Mouse (Mus musculus) limb, embryonic 14.5 days (tissue): Measurements from ENCODE around the gene Cryaa. TPM values are rescaled to one million over a fixed set of nuclear protein-coding genes. Genes with fewer than 3 reads are reported as not detected.
"Not testable (repeated sequence)": the region's sequence is repeated elsewhere in the genome, so short reads cannot be mapped to it uniquely, and the experiment has no call there.

ENCODE experiments used
- ATAC-seq: fragments of 200-750 bp; cut with Nextera tagmentation; 2 replicates; pipeline ENCODE4 v1.8.0; 2017; ENCODE audit warnings: low read depth, moderate number of reproducible peaks, moderate TSS enrichment; ENCODE audit not compliant: low FRiP score
- DNase-seq: peaks from one replicate; pipeline ENCODE4 v3.0.0-alpha.2; 2015; ENCODE audit warnings: low spot score
- H3K27ac ChIP-seq: fragments of 300-500 bp; sonication (generic); replicated peaks from 2 replicates; pipeline ENCODE4 v1.5.1; 2014; ENCODE audit warnings: low read depth, mild to moderate bottlenecking, low read length, moderate library complexity, mixed read lengths
- H3K27me3 ChIP-seq: fragments of 300-500 bp; sonication (generic); 2 replicates; pipeline ENCODE4 v1.6.1; 2014; ENCODE audit warnings: low read length, mixed read lengths; ENCODE audit not compliant: control insufficient read depth, insufficient read depth
- H3K36me3 ChIP-seq: fragments of 300-500 bp; sonication (generic); 2 replicates; pipeline ENCODE4 v1.6.1; 2014; ENCODE audit warnings: mild to moderate bottlenecking, low read length, moderate library complexity, mixed read lengths; ENCODE audit not compliant: control insufficient read depth, insufficient read depth
- H3K4me1 ChIP-seq: fragments of 300-500 bp; sonication (generic); 2 replicates; pipeline ENCODE4 v1.6.1; 2014; ENCODE audit warnings: antibody characterized with exemption, low read length, mixed read lengths; ENCODE audit not compliant: control insufficient read depth, insufficient read depth
- H3K4me2 ChIP-seq: fragments of 300-500 bp; sonication (generic); replicated peaks from 2 replicates; pipeline ENCODE4 v1.6.1; 2014; ENCODE audit warnings: low read depth, mild to moderate bottlenecking, low read length, moderate library complexity; ENCODE audit not compliant: severe bottlenecking
- H3K4me3 ChIP-seq: fragments of 300-500 bp; sonication (generic); replicated peaks from 2 replicates; pipeline ENCODE4 v1.5.1; 2014; ENCODE audit warnings: low read length
- H3K9ac ChIP-seq: fragments of 300-500 bp; sonication (generic); 2 replicates; pipeline ENCODE4 v1.6.1; 2014; ENCODE audit warnings: mild to moderate bottlenecking, low read depth, low read length, moderate library complexity; ENCODE audit not compliant: severe bottlenecking
- H3K9me3 ChIP-seq: fragments of 300-500 bp; sonication (generic); 2 replicates; pipeline ENCODE4 v1.6.1; 2016; ENCODE audit warnings: low read length; ENCODE audit not compliant: control insufficient read depth
- POLR2A ChIP-seq: fragments of 200-500 bp; IDR thresholded peaks from 2 replicates; pipeline ENCODE4 v1.8.0; 2012; ENCODE audit warnings: inconsistent platforms, mild to moderate bottlenecking, moderate library complexity, borderline replicate concordance; ENCODE audit not compliant: insufficient read depth, insufficient read length; ENCODE audit errors: extremely low read depth
- WGBS: fragments of 180-500 bp; shearing (Covaris S2); extraction: QIAGEN DNeasy Blood & Tissue Kit; methylation state at CpG from one replicate; pipeline ENCODE4 v1.1.7; 2014; 5-methylcytosine and 5-hydroxymethylcytosine counted together
- polyA plus RNA-seq, 2 experiments: library from polyadenylated mRNA; depleted of rRNA in 1 of 2; stranded (reverse) in 1 of 2; unstranded in 1 of 2; fragments of >200 nt; fragmentation: Nextera tagmentation in 1 of 2; extraction: Ambion mirVana in 1 of 2; gene quantifications; 2 replicates each; pipeline versions ENCODE4 v1.2.1 to v1.2.3; 2012 to 2014

Cryaa gene
- polyA plus RNA-seq, 2 experiments, result 0.05 to 0.26 TPM

DNA sequence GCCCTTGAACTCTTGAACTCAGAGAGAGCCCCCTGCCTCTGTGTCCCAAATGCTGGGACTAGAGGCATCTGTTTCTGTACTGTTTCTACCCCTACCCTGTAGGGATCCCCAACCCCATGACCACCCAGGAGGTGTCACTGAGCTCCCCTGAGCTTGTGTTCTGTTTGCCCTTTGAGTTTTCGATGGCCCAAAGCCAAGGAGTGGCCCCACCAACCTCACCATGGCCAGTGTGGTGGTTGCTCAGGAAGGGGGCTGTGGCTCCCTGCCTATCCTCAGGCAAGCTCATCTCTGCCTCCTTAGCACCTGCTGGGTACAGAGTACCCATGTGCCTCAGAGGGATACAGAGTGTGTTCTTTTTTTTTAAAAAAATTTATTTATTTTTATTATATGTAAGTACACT, 17.3 kb downstream of the Cryaa start:
- DNase-seq (no peak), ATAC-seq (no peak)
- H3K27ac ChIP-seq, result no peak overlapping the region
- no peak overlapping the region for H3K9ac ChIP-seq
- no peak overlapping the region for H3K4me3 ChIP-seq
- no peaks in the 10 kb centered on the region for H3K36me3 ChIP-seq
- H3K4me1 ChIP-seq, result peaks cover 8% of the 10 kb centered on the region
- WGBS, result 76% methylated on average over 1 of the region's 1 CpGs
- TF ChIP-seq POLR2A, result no peak
- no peak overlapping the region for H3K4me2 ChIP-seq
- no peaks in the 10 kb centered on the region for H3K27me3 ChIP-seq
- H3K9me3 ChIP-seq, result no peaks in the 10 kb centered on the region

DNA sequence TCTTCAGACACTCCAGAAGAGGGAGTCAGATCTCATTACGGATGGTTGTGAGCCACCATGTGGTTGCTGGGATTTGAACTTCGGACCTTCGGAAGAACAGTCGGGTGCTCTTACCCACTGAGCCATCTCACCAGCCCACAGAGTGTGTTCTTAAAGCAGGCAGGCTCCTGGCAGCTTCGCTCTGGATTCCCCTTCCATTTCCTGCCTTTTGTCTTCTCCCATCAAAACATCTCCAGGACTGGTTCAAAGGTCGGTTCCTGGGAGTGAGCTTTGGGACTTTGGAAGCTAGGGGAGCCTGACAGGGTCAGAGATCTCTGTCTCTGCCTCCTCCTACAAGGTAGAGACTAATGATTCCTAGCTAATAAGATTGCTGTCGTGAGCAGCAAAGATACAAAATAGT, 17.7 kb downstream of the Cryaa start:
- 87% methylated on average over 7 of the region's 7 CpGs for WGBS
- H3K27me3 ChIP-seq, H3K4me2 ChIP-seq, H3K4me3 ChIP-seq, DNase-seq, H3K4me1 ChIP-seq, H3K9ac ChIP-seq, H3K9me3 ChIP-seq, H3K27ac ChIP-seq, ATAC-seq, H3K36me3 ChIP-seq: not testable (repeated sequence)

DNA sequence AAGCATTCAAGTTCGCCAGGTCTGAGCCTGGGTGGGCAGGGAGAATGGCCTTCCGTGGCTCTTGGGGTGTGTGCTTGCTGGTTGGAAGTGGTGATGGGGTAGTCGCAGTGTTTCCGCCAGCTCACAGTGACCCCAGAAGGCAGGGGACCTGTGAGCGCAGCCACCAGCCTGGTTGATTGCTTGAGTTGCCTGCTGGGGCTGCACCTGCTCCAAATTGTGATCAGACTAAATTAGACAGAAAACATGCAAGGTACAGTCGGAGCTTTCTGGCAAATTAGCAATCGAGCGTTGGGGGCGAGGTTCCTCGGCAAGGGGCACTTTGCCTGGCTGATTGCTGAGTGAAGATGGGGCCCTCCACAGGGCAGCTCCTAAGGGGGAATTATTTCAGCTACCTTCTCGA, 20.7 kb downstream of the Cryaa start:
- no peak overlapping the region for H3K4me3 ChIP-seq
- ATAC-seq (no peak), DNase-seq (no peak)
- H3K9me3 ChIP-seq, result no peaks in the 10 kb centered on the region
- no peak overlapping the region for H3K27ac ChIP-seq
- no peaks in the 10 kb centered on the region for H3K36me3 ChIP-seq
- no peak for TF ChIP-seq POLR2A
- 68% methylated on average over 11 of the region's 11 CpGs for WGBS
- H3K4me2 ChIP-seq, result no peak overlapping the region
- H3K9ac ChIP-seq, result no peak overlapping the region
- H3K4me1 ChIP-seq, result peaks cover 7% of the 10 kb centered on the region
- H3K27me3 ChIP-seq, result no peaks in the 10 kb centered on the region

DNA sequence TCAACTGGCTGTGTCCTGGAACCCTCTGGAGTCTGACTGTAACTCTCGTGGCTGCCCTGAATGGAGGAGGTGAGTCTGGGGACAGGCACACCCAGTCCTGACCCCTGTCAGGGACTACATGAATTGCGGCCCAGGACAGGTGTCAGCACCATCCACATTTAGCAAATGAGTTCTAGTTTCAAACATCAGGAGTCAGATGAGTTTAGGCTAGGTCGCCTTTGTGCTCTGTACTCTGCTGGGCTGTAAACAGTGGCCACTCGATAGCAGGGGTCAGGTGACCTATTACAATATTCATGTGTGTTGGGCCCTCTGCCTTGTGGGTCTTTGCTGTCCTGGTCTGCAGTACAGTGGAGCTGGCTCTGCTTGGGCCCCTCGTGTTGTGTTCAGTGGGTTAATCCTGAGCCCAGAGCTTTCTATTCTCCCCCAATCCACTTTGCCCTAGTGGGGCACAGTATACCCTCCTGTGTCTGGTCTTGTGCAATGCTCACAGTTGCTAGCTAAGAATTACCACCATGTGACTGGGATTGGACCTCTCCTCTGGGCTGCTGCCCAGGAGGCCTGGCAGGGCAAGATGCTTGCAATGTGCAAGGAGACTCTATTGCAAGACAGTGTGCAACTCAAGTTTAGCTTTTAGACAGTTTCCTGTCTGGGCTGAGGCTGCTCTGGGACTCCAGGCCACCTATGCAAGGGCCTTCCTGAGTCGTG, 25.8 kb downstream of the Cryaa start:
- TF ChIP-seq POLR2A, result no peak
- Histone ChIP-seq H3K4me1 (no peaks in the 10 kb centered on the region), H3K36me3 (no peaks in the 10 kb centered on the region), H3K27ac (no peak overlapping the region), H3K27me3 (no peaks in the 10 kb centered on the region), H3K4me3 (no peak overlapping the region), H3K9ac (no peak overlapping the region), H3K9me3 (no peaks in the 10 kb centered on the region), H3K4me2 (no peak overlapping the region)
- WGBS, result 61% methylated on average over 6 of the region's 6 CpGs
- no peak for DNase-seq
- ATAC-seq, result no peak

DNA sequence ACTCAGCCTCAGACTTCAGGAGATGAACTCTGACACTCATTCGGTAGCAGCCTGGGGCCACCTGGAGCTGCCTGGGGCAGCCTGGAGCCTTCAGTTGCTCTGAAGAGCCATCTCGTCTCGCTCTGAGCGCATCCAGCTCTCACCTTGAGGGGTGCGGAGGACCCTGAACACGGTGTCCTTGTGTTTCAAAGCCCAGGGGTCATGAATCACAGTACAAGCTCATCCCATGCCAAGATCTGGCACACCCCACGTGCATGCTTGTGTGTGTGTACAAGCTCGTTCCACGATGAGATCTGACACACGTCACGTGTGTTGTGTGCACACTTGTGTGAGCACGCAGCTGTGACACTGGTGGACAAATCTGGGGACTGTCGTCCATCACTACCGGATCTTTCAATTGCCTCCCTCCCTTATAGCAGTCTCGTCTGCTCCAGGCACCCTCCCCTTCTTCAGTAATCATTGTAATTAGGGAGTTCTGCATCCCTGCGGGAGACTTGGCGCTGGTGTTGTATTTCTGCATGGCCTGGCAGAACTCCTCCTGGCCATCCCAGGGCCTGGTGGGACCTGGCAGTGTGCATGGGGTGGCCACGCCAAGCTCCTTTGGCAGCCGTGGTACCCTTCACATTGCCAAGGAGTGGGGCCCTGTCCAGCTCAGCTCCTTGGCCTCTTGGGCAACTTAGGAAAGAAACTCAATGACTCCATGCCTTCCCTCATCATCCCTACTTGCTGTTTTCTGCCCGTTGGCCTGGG, 27.8 kb downstream of the Cryaa start:
- Histone ChIP-seq H3K4me3 (no peak overlapping the region), H3K9ac (no peak overlapping the region), H3K27me3 (no peaks in the 10 kb centered on the region), H3K36me3 (no peaks in the 10 kb centered on the region), H3K9me3 (no peaks in the 10 kb centered on the region), H3K4me2 (no peak overlapping the region), H3K27ac (no peak overlapping the region), H3K4me1 (no peaks in the 10 kb centered on the region)
- WGBS, result 74% methylated on average over 19 of the region's 20 CpGs
- ATAC-seq (no peak), DNase-seq (no peak)
- no peak for TF ChIP-seq POLR2A
